Mouse (Mus musculus) hindbrain, embryonic 16.5 days (tissue): ENCODE data around the gene Opn4. TPM values are rescaled to one million over a fixed set of nuclear protein-coding genes. Genes with fewer than 3 reads are reported as not detected.

Source experiments
- ATAC-seq: fragments of 200-750 bp; cut with Nextera tagmentation; 2 replicates; pipeline ENCODE4 v1.8.0; 2017; ENCODE audit warnings: moderate TSS enrichment, moderate library complexity
- H3K27ac ChIP-seq: fragments of 300-500 bp; sonication (generic); 2 replicates; pipeline ENCODE4 v1.5.1; 2014; ENCODE audit warnings: low read depth, mild to moderate bottlenecking, control low read depth, low read length, moderate library complexity
- H3K27me3 ChIP-seq: fragments of 300-500 bp; sonication (generic); replicated peaks from 2 replicates; pipeline ENCODE4 v1.6.1; 2014; ENCODE audit warnings: low read length; ENCODE audit not compliant: control insufficient read depth, insufficient read depth
- H3K36me3 ChIP-seq: fragments of 300-500 bp; sonication (generic); 2 replicates; pipeline ENCODE4 v1.6.1; 2014; ENCODE audit warnings: mild to moderate bottlenecking, low read length, moderate library complexity, mixed read lengths; ENCODE audit not compliant: control insufficient read depth, insufficient read depth
- H3K4me1 ChIP-seq: fragments of 300-500 bp; sonication (generic); 2 replicates; pipeline ENCODE4 v1.6.1; 2014; ENCODE audit warnings: low read depth, low read length; ENCODE audit not compliant: control insufficient read depth, insufficient read depth
- H3K4me2 ChIP-seq: fragments of 300-500 bp; sonication (generic); 2 replicates; pipeline ENCODE4 v1.6.1; 2014; ENCODE audit warnings: mild to moderate bottlenecking, low read length, control low read depth, moderate library complexity
- H3K4me3 ChIP-seq: fragments of 300-500 bp; sonication (generic); 2 replicates; pipeline ENCODE4 v1.5.1; 2014; ENCODE audit warnings: mild to moderate bottlenecking, low read length, control low read depth, moderate library complexity
- H3K9ac ChIP-seq: fragments of 300-500 bp; sonication (generic); 2 replicates; pipeline ENCODE4 v1.6.1; 2014; ENCODE audit warnings: low read depth, mild to moderate bottlenecking, control low read depth, low read length, moderate library complexity
- H3K9me3 ChIP-seq: fragments of 300-500 bp; sonication (generic); 2 replicates; pipeline ENCODE4 v1.6.1; 2014; ENCODE audit warnings: mild to moderate bottlenecking, low read length, moderate library complexity; ENCODE audit not compliant: control insufficient read depth
- WGBS: fragments of 180-500 bp; shearing (Covaris S2); extraction: QIAGEN DNeasy Blood & Tissue Kit; methylation state at CpG from one replicate; pipeline ENCODE4 v1.1.7; 2014; 5-methylcytosine and 5-hydroxymethylcytosine counted together
- polyA plus RNA-seq: library from polyadenylated mRNA; unstranded; fragments of >200 nt; fragmentation: Nextera tagmentation; extraction: Ambion mirVana; gene quantifications from 2 replicates; pipeline ENCODE4 v1.2.1, GENCODE M21; 2015

Opn4 gene
- polyA plus RNA-seq, 1 experiment from 2014 or later = not detected

DNA sequence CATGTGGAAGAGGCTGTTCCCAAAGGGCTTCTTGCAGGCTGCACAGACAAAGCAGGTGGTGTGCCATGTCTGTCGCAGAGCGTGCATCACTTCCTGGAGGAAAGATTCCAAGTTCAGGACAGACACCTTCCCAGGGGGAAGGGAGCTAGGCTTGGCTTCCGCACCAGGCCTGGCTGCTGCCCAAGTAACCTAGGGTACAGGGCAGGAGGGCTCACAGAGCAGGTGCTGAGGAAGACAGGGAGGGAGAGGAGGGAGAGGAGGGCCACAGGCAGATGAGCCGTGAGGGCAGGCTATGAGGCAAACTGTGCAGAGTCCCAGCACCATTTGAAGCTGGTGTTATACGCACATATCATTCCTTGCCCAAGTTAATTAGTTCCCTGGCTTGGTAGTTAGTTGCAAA is 58.0 kb downstream of the Opn4 start:
- WGBS = 72% methylated on average over 5 of the region's 5 CpGs
- 0 out of 2 replicates have a peak, but pooled peaks have one; percentile 42 for ATAC-seq

DNA sequence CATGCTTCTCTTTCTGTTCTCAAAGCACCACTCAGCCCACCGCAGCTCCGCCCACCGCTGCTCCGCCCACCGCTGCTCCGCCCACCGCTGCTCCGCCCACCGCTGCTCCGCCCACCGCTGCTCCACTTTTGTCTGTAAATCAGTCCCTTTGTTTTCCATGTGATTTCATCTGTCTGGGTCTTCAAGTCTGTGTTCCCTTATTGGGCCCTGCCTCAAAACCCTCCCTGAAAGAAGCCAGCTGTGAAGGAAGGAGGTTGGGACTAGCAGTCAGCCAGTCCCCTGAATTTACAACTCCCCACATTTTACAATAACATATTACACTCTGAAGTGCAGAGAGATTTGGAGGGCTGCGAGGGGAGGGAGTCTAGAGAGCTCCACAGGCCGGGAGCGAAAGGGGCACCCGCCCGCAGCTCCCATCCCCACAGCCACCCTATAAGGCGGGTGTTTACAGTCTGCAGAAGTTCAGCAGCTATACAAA is 59.2 kb downstream of the Opn4 start:
- Histone ChIP-seq H3K27me3 (no peaks in the 10 kb centered on the region), H3K9ac (no peak overlapping the region), H3K36me3 (no peaks in the 10 kb centered on the region), H3K4me3 (no peak overlapping the region), H3K4me2 (peak overlapping the region; percentile 5; the same call in 1 of the 2 replicates), H3K27ac (no peak overlapping the region), H3K4me1 (no peaks in the 10 kb centered on the region), H3K9me3 (no peaks in the 10 kb centered on the region)
- ATAC-seq = no peak
- 19% methylated on average over 16 of the region's 17 CpGs for WGBS

More for the DNA sequence above, 58.0 kb downstream of the Opn4 start:
- no peaks in the 10 kb centered on the region for H3K4me1 ChIP-seq
- H3K4me2 ChIP-seq = no peak overlapping the region
- H3K36me3 ChIP-seq = no peaks in the 10 kb centered on the region
- H3K27ac ChIP-seq = no peak overlapping the region
- H3K27me3 ChIP-seq = no peaks in the 10 kb centered on the region
- H3K4me3 ChIP-seq = no peak overlapping the region
- H3K9me3 ChIP-seq = no peaks in the 10 kb centered on the region
- H3K9ac ChIP-seq = no peak overlapping the region

Other genes with a start within 250 kb of the Opn4 start
- gene Fam25c, start 244.7 kb downstream of the Opn4 start, polyA plus RNA-seq = not detected in 2 replicates
- gene Sncg, start 225.4 kb downstream of the Opn4 start, polyA plus RNA-seq = 188 and 207 TPM in 2 replicates
- gene Mmrn2, start 224.7 kb downstream of the Opn4 start, polyA plus RNA-seq = 3.8 and 5.0 TPM in 2 replicates
- gene Bmpr1a, start 96.8 kb downstream of the Opn4 start, polyA plus RNA-seq = 11.1 and 19.0 TPM in 2 replicates
- not detected in 2 replicates for gene 9230112D13Rik, start 77.3 kb downstream of the Opn4 start, polyA plus RNA-seq
- 1.2 and 5.6 TPM in 2 replicates for gene Ldb3, start 11.5 kb downstream of the Opn4 start, polyA plus RNA-seq
- 10.4 and 11.2 TPM in 2 replicates for gene Wapl, start 73.8 kb upstream of the Opn4 start, polyA plus RNA-seq
- gene Grid1, start 220.0 kb upstream of the Opn4 start, polyA plus RNA-seq = 5.8 and 7.1 TPM in 2 replicates